Mouse (Mus musculus) R1 (cell line): ENCODE results near the gene BC005561.
A peak's percentile ranks its signal among the peaks of the same experiment; 100 is the strongest.
"Not testable (repeated sequence)": the region's sequence is repeated elsewhere in the genome, so short reads cannot be mapped to it uniquely, and the experiment has no call there.

Experiments used
- DNase-seq: peaks from one replicate; pipeline ENCODE4 v3.0.0-alpha.2; 2018; ENCODE audit warnings: low read depth, low spot score

BC005561 gene

DNA sequence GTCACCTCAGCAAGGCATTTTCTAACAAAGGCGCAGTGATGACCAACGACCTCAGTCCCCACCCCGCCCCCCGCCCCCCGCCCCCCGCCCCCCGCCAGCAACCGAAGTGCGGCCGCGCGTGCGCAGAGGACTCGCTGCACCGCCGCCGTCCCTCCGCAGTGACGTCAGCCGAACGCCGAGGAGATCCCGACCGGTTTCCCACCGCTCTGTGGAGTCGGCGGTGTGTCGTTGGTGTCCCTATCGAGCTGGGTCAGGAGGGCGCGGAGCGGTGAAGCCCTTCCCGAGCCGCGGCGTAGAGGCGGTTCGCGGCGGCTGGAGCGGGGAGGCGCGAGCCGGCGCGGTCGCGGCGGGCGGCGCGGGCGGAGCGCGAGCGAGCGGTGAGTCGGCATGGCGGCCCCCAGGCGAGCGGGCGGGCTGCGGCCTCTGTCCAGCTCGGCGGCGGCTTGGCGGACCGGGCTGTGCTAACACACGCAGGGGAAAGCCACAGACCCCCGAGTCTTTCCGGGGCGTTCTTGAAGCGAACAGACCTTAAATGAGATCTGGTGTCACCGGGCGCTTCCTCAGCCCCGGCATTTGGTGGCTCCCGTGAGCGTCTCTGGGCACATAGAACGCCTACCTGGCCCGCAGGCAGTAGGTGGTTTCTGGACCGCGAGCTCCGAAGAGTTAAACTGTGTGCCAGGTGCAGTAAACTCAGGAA, at the start of gene BC005561:
Gene BC005561, plus strand, starts transcription at position 158 of the 697 bp plus-strand sequence.
- DNase-seq: peak; percentile 83

DNA sequence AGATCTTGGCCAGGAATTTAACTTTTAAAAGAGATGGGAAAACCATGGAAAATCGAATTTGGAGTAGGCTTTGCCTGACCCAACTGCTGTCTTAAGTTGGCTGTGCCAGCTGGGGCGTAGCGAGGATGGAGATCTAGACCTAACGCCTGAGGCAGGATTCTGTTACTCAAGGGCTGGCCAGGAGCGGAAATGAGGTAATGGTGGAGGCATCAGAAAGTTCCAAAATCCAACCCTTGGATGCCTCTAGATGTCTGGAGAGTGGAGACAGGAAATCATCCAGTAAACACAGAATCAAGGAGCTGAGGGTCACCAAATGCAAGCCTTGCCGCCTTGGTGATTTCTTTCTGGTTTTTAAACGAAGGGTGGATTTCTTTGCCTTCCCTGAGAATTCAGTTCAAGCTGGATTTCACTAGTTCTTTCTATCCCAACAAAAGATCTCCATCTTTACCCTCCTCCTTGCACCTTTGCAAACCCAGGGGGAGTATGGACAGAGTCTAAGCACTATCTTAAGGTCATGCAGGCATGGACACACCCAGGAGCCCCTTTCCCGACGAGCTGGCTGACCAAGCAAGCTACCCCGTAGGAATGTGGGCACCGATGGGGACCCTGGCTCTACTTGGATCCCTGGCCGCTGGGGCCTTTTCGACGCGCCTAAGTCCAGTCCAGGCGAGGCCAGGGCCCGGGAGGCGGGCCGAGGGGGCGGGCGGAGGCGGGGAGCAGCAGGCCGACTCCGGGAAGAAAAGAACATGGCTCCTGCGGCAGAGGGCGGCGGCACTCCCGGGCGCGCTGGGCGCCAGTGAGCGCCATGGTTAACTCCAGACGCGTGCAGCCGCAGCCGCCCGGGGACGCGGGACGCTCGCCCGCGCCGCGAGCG, 49.1 kb upstream of the BC005561 start, which contains the start of gene Pkd2:
Gene Pkd2, plus strand, starts transcription at position 619 of the 874 bp plus-strand sequence.
- peak; percentile 73 for DNase-seq

DNA sequence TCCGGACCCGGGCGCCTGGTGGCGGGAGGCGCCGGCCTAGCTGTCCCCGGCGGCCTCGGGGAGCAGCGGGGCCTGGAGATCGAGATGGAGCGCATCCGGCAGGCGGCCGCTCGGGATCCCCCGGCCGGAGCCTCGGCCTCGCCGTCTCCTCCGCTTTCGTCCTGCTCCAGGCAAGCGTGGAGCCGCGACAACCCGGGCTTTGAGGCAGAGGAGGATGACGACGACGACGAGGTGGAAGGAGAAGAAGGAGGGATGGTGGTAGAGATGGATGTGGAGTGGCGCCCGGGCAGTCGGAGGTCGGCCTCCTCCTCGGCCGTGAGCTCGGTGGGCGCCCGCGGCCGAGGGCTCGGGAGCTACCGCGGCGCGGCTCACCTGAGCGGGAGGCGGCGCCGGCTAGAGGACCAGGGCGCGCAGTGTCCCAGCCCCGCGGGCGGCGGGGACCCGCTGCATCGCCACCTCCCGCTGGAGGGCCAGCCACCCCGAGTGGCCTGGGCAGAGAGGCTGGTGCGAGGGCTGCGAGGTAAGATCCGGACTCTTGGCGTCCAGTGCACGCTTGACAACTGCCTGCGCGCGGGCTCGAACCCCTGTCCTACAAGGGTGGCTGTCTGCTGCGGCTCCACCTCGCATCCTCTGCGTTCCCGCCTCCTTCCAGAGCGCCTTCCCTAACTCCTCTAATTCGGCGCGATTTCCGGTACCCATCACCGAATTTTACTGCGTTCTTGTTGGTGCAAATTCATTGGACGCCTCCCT, 48.3 kb upstream of the BC005561 start:
- DNase-seq: peak; percentile 95

DNA sequence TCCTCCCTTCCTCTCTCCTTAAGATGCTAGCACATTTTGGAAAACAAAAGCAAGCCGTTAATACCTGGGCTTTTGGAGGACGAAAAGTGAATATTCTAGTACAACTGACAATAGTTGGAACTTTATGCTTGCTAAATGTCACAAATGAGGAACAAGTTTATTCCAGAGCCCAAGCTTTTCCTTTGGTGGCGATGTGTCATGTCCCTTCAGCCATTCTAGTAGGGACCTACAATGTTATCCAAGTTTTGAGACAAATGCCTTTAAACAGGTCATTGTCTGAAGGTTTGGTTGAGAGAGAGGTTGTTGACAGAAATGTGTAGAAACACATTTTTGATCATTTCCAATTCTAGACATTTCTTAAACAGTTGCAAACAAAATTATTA, 47.7 kb upstream of the BC005561 start:
- no peak for DNase-seq

DNA sequence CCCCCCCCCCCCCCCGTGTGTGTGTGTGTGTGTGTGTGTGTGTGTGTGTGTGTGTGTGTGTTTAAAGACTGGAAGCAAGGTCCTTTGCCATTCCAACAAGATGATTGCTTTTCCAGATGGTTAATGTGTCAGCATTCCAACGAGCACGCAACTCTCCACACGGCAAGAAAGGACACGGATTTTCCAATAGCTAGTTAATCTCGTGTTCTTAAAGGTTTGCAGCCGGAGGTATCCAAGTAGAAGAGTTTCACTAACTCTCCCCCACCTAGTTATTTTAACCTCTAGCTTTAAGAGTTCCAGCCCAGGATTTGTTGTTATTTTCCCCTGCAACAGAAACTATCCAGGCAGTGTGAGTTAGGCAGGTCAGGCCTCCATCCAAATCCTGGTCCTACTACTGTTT, 47.3 kb upstream of the BC005561 start:
- DNase-seq: peak; percentile 52

DNA sequence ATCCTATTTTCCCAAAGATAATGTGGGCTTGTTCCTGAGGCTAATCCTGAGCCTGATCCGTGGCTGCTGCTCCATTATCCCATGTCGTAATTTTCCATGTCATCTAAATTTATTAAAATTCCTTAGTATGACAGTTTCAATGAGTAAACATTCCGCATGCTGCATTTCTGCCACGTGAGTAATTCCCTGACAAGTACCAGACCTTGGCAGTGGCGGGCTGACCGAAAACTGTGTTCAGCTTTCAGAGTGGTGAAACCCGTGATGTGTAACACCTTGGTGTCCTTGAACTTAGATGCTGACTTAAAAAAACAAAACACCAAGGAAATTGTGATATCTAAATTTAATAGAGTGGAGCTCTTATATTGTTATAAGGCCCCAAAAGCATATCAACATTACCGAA, 42.9 kb upstream of the BC005561 start:
- DNase-seq: no peak

DNA sequence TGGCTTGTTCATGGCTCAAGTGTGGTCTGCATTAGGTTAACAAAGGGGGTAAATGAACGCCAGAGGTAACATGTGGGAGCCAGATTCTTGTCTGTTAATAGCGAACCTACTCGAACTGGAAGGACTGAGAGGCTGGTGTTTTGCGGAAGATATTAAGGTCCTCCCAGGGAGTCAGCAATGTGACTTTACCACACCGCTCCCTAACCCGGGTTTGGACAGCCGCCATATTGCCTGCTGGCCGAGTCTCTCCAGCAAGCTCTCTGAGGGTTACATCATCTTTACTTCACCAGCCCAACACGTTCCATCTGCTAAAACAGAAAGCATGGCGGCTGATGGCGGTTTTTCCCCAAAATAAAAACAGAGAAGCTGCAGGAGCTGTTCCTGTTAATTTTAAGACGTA, 42.4 kb upstream of the BC005561 start:
- peak; percentile 79 for DNase-seq

DNA sequence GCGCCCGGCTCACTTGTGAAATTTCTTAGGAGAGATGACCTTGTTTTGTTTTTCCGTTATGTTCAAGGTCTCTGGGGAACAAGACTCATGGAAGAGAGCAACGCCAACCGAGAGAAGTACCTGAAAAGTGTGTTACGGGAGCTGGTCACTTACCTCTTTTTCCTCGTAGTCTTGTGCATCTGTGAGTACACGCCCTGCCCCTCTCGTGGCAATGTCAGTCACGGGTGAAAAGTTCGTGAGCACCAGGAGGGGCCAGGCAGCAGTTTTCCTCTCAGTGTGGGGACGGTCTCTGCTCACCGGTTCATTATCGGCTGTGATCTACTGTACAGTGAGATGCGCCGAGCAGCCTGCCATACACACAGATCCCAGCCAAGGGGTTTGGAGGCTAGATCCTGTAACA, 41.3 kb upstream of the BC005561 start:
- peak; percentile 59 for DNase-seq

DNA sequence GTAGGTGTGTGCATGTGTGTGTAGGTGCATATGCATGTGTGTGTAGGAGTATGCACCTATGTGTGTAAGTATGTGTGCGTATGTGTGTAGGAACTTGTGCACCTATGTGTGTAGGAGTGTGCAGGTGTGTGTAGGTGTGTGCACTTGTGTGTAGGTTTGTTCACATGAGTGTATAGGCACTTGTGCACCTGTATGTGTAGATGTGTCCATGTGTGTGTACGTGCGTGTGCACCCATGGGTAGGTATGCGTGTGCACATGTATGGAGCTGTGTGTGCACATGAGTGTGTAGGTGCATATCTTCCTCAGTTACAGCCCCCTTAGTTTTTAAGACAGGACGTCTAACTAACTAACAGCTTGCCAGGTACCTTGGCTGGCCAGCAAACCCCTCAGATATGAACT, 39.6 kb upstream of the BC005561 start:
- DNase-seq: no peak

DNA sequence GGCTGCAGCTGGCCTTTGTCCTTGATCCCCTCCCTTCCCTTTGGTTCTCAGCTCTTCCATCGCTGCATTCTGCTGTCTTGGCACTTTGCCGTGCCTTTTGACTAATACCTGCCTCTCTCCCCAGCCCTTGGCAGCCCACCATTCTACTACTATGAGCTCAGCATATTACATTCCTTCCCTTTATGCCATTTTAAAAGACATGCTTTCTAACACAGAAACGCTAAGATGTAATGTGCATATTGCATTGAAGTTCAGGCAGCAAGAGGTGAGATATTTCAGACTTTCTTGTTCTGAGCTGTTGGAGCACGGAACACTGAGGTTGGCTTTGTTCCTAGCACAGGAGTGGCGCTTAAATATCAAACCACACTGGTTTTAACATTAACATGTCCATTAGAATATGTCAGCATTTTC, 37.2 kb upstream of the BC005561 start:
- DNase-seq: no peak

DNA sequence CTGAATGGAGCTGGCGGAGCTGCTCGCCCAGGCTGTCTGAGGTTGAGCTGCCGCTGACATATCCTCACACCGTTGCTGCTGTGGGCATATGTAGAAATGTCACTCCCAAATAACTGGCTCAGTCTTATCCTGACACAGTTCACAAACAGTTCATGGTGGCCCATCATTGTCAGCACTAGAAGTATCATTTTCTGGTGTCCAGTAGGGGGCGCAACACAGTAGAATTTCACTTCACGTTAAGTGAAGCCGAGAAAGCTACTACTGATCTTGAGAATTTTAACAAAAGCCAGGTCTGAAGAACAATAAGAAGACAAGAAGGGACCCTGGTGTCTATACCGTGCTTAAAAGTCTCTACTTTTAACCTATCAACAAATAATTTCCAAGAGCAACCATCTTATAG, 35.8 kb upstream of the BC005561 start:
- peak; percentile 82 for DNase-seq

DNA sequence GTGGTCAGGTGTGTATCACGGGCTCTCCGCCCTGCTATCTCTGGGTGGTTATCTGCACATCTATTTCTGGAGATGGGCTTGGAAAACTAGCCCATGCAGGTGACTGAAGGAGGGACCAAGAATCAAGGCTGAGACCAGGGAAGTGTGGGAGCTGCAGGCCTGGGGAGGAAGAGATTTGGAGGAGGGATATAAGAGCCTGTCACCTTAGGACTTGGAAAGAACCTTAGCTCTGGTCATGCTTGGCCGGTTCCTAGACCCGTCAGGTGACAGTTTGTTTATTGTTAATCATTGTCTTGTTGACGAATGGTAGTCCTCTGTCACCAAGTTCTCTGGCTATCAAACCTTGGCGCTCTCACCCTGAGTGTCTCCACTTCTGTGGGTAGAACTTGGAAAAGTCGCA, 27.8 kb upstream of the BC005561 start:
- DNase-seq: no peak

DNA sequence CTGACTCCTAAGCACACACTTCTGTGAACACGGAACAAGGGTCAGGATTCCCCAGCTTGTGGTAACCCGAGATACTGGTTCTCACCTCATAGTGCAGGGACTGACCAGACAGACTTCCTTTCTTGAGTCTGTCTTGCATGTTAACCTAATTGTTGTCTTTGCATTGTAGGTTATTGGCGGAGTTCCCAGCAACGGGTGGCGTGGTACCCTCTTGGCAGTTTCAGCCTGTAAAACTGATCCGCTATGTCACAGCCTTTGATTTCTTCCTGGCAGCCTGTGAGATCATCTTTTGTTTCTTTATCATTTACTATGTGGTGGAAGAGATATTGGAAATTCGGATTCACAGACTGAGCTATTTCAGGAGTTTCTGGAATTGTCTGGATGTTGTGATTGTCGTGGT, 25.3 kb upstream of the BC005561 start:
- DNase-seq: no peak

DNA sequence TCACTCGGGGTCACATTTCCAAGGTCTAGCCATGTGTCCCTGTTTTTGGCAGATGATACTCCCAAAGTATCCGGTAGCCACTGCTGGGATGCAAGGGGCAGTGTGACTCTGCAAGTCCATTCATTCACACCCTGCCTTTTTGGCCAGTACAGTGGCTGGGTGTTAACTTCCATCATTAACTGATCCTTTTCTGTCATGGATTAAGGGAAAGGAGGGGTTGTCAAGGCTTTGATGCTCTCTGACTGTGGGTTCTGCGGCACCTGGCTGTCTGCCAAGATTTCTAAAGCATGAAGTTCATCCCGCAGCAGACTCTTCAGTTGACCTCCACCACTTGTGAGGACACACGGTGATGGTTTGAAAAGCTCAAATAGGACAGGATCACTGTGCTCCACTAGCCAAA, 16.6 kb upstream of the BC005561 start:
- no peak for DNase-seq

DNA sequence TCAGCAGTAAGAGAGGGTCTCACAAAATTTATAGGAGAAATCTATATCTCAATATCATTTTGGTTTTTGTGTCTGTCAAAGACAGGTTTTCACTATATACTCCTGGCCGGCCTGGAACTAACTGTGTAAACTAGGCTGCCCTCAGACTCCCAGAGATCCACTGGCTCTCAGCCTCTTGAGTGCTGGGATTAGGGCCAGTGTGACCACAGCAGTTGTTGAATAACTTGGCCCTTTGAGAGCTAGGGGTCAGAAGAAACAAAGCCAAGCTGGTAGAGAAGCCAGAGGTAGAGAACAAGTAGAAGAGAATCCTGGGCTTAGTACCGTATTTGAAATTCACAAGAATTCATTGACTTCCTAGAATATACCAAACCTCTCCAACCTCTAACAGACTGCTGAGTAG, 3.3 kb upstream of the BC005561 start:
- no peak for DNase-seq

DNA sequence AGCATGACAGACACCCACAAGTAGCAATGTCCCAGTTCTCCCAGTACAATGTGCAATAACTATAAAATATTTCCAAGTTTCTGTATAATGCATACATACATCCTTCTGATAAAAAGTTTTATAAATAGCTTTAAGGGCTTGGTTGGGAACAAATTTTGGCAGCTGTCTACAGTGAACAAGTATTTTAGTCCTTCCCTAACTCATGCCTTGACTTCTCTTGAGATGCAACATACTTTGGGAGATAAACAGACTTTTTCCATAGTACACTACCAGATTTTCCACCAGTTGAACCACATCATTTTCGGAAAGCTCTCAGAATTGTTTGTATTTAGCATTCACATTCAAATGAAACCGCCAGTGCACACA, 340 bp upstream of the BC005561 start:
- DNase-seq: no peak

DNA sequence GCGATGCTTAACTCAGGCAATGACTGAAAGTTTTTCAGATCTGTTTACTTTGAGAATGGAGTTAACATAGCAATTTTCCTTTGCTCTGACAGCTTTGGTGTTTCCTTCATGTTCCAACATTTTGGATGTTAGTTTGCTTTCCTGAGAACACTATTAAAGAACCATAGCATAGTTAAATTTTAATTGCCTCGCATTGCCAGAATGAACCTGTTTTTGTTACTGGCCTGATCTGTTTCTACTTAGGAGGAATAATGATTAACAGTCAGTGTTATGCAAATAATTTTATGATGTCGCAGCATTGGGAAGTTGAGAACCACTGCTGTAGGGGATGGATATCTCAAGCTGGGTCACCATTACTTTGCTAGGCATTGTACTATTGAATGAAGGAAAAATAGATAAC, 3.1 kb downstream of the BC005561 start:
- DNase-seq: no peak

DNA sequence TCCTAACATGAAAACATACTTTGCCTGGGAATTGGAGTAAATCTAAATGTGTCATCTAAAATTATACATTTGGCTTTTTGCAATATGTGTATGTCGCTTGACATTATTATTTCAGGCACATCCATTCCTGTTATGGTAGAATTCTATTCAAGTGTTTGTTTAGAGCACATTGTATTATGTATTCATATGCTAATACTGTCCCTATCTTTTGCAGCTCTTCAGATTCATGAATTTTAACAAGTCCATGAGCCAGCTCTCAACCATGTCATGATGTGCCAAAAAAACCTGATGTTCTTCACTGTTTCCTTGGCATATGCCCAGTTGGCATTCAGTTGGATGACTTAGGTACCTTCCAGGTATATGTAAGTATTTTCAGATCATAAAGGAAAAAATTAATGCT, 30.5 kb downstream of the BC005561 start:
- no peak for DNase-seq

DNA sequence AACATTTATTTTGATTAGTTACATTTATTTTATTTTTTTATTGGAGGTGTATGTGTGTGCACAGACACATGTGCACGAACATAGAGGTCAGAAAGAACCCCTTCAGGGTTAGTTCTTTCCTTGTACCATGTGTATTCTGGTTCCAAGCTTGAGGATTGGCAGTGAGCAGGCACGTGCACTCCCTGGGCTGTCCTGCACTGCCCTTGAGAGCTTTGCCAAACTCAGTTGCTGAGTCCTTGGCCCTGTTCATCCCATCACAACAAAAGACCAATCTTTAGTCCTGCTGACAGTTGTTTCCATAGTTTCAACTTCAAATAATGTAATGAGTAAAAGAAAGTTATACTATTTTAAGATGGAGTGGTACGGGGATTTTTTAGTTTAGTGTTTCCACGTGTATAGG, 31.2 kb downstream of the BC005561 start:
- DNase-seq: no peak

DNA sequence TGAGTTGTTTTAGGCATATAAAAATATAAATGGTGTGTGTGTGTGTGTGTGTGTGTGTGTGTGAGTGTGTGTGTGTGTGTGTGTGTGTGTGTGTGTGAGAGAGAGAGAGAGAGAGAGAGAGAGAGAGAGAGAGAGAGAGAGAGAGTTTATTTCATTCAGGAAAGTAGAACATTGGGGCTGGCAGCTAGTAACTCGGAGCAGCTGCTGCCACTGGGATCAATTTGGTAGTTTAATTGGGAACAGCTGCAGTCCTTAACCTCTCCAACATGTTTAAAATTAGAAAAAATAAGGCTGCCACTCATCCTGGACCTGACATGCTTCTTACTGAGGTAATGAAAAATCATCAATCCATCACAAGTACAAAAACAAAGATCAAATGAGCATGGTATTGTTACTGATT, 59.9 kb downstream of the BC005561 start:
- DNase-seq: not testable (repeated sequence)

DNA sequence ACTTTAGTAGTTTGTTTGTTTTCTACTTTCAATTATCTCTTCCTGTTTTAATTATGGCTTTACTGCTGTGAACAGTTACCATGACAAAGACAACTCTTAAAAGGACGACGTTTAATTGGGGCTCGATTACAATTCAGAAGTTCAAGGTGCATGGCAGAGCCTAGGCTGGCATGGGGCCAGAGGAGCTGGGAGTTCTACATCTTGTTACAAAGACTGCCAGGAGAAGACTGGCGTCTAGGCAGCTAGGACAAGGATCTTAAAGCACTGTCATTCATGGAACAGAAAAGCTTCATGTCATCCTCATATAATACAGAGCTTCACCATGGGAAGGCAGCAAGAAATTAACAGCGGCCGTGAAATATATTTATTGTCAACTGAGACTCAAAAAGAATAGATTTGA, 62.6 kb downstream of the BC005561 start:
- peak; percentile 64 for DNase-seq

DNA sequence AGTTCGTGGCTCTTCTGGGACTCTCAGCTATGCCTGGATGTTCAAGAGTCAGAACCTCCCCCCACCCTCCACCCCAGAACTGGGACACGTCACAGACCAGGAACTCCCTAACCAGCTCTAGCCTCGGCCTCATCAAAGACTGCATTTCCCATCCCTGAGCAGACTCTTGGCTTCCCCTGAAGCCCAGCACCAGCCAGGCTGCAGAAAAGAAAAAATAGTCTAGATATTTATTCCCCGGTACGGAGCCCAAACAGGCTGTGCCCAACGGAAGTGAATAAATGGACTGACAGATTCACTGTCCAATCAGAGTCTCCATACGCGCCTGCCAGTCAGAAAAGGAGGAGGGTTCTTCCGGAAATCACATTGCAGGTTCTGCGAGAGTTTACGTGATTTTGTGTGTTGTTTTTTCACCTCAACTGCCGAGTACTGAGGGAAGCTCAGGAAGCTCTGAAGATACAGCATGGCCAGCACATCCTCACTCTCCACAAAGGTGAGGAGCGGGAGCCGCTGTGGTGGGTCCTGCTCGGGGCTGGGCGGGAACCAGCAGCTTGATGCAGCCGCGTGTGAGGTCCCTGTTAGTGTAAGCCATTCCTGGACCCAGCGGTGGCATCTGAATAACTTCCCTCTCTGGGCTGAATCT, 63.2 kb downstream of the BC005561 start:
- DNase-seq: peak; percentile 96
